Mouse (Mus musculus) embryonic facial prominence, embryonic 13.5 days (tissue): ENCODE measurements around the gene Tyrp1. TPM values are rescaled to one million over a fixed set of nuclear protein-coding genes. Genes with fewer than 3 reads are reported as not detected.

ENCODE experiments used
- ATAC-seq: fragments of 200-750 bp; cut with Nextera tagmentation; 2 replicates; pipeline ENCODE4 v1.8.0; 2017; ENCODE audit warnings: low read depth; ENCODE audit not compliant: insufficient number of reproducible peaks, insufficient read depth, low FRiP score, low TSS enrichment
- H3K27ac ChIP-seq: fragments of 300-500 bp; sonication (generic); 2 replicates; pipeline ENCODE4 v1.5.1; 2015; ENCODE audit warnings: moderate library complexity, mild to moderate bottlenecking, inconsistent platforms
- H3K27me3 ChIP-seq: fragments of 300-500 bp; sonication (generic); 2 replicates; pipeline ENCODE4 v1.6.1; 2015; ENCODE audit warnings: mild to moderate bottlenecking, inconsistent platforms
- H3K36me3 ChIP-seq: fragments of 300-500 bp; sonication (generic); 2 replicates; pipeline ENCODE4 v1.6.1; 2015; ENCODE audit warnings: mild to moderate bottlenecking, inconsistent platforms
- H3K4me1 ChIP-seq: fragments of 300-500 bp; sonication (generic); 2 replicates; pipeline ENCODE4 v1.6.1; 2015; ENCODE audit warnings: inconsistent platforms
- H3K4me2 ChIP-seq: fragments of 300-500 bp; sonication (generic); 2 replicates; pipeline ENCODE4 v1.6.1; 2015; ENCODE audit warnings: moderate library complexity, mild to moderate bottlenecking, inconsistent platforms
- H3K4me3 ChIP-seq: fragments of 300-500 bp; sonication (generic); 2 replicates; pipeline ENCODE4 v1.5.1; 2015; ENCODE audit warnings: mild to moderate bottlenecking, inconsistent platforms
- H3K9ac ChIP-seq: fragments of 300-500 bp; sonication (generic); 2 replicates; pipeline ENCODE4 v1.6.1; 2015; ENCODE audit warnings: mild to moderate bottlenecking, inconsistent platforms
- H3K9me3 ChIP-seq: fragments of 300-500 bp; sonication (generic); 2 replicates; pipeline ENCODE4 v1.6.1; 2016; ENCODE audit warnings: inconsistent platforms
- WGBS: fragments of 180-500 bp; shearing (Covaris S2); methylation state at CpG from one replicate; pipeline ENCODE4 v1.1.7; 2015; ENCODE audit warnings: mixed read lengths; 5-methylcytosine and 5-hydroxymethylcytosine counted together
- polyA plus RNA-seq: library from polyadenylated mRNA; unstranded; fragments of >200 nt; fragmentation: Nextera tagmentation; extraction: Ambion mirVana; gene quantifications from 2 replicates; pipeline ENCODE4 v1.2.1, GENCODE M21; 2015

Gene Tyrp1
- polyA plus RNA-seq: 0.25 and 0.51 TPM in 2 replicates

GRCm38 (mm10) chr4:80834050-80834449 lies at the start of gene Tyrp1:
Tyrp1 (plus strand) TSS chr4:80834123.
- no peak for ATAC-seq

DNA sequence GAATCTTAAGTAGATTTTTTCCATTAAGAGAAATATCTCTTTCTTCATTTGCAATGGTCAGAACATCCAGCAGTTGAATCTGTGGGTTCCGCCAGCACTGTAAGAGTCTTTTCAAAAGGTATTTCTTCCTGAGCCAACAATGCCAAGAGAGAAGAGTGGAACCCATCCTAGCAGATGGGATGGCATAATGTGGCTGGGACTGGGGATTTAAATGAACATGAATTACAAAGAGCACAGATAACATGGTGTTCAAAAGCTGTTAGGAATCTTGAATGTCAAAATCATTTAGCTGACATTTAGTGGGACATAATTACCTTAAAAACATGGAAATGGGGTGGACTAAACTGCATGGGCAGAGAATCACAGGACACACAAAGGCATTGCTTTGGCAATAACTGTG lies 45.6 kb upstream of the Tyrp1 start:
- Histone ChIP-seq H3K27ac (no peak overlapping the region), H3K27me3 (no peaks in the 10 kb centered on the region), H3K9me3 (no peaks in the 10 kb centered on the region), H3K9ac (no peak overlapping the region), H3K4me2 (no peak overlapping the region), H3K36me3 (no peaks in the 10 kb centered on the region), H3K4me3 (no peak overlapping the region), H3K4me1 (no peaks in the 10 kb centered on the region)
- 89% methylated on average over 1 of the region's 1 CpGs for WGBS
- no peak for ATAC-seq

More at GRCm38 (mm10) chr4:80834050-80834449, at the start of gene Tyrp1:
- Histone ChIP-seq H3K9ac (no peak within 1 kb of the TSS), H3K9me3 (no peaks in the 10 kb centered on the region), H3K27me3 (no peaks in the 10 kb centered on the region), H3K27ac (no peak within 1 kb of the TSS), H3K4me1 (no peaks in the 10 kb centered on the region), H3K4me3 (no peak within 1 kb of the TSS), H3K4me2 (no peak within 1 kb of the TSS), H3K36me3 (no peaks in the 10 kb centered on the region)
- WGBS: 44% methylated on average over 3 of the region's 3 CpGs

DNA sequence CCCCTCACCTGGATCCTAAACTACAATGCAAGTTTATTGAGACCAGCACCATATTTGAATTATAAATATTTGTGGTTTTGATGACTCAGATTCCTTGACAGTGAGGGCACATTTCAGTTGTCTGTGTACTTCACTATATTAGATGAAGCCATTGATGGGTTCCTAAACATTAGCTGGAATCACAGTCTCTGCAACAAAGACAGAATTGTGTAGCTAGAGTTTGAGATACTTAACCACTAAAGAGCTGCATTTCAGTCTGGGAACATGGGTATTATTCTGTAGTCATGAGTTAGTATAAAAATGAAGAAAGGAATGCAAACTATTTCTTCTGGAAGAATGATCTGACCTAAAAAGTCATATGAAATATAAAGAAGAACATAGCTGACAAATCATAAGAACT lies 14.4 kb upstream of the Tyrp1 start:
- no peak for ATAC-seq
- H3K9me3 ChIP-seq: no peaks in the 10 kb centered on the region
- H3K27ac ChIP-seq: no peak overlapping the region
- no peaks in the 10 kb centered on the region for H3K36me3 ChIP-seq
- H3K27me3 ChIP-seq: no peaks in the 10 kb centered on the region
- H3K4me2 ChIP-seq: no peak overlapping the region
- H3K9ac ChIP-seq: no peak overlapping the region
- H3K4me3 ChIP-seq: no peak overlapping the region
- no peaks in the 10 kb centered on the region for H3K4me1 ChIP-seq

DNA sequence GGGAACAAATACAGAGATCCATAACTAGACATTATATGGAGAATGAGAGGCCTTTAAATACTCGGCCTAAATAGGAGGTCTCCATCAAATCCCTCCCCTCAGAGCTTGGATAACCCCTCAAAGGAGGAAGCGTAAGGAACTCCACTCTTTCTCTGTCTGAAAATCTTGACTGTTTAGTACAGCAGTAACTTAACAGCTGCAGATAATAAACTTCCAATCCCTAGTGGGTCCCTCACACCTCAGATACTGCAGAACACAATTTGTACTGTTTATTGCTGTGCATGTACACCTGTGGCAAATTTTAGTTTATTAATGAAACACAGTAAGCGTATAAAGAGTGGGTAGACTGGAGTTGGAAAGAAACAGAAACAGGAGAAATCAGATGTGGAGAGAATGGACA lies 12.0 kb upstream of the Tyrp1 start:
- no peaks in the 10 kb centered on the region for H3K27me3 ChIP-seq
- no peak overlapping the region for H3K4me2 ChIP-seq
- no peaks in the 10 kb centered on the region for H3K9me3 ChIP-seq
- H3K36me3 ChIP-seq: no peaks in the 10 kb centered on the region
- no peak for ATAC-seq
- no peak overlapping the region for H3K4me3 ChIP-seq
- 77% methylated on average over 3 of the region's 3 CpGs for WGBS
- no peak overlapping the region for H3K27ac ChIP-seq
- no peak overlapping the region for H3K9ac ChIP-seq
- H3K4me1 ChIP-seq: no peaks in the 10 kb centered on the region

DNA sequence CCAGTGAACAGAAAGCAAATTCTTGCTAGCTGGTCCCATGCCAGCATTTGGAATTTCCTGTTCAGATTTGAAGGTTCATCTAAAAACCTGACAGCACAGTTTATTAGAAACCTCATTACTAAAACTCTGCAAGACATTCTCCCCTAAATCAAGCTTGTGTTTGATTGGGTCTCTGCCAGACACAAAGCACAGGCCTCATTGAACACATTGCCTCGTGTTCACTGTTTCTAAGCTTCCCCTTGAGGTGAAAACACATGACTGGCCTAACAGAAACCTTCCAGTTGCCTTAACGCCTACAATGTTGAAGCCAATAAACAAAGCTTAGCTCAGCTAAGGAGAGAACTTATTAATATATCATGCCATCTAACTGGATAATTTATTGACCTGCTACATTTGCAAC lies 5.7 kb upstream of the Tyrp1 start:
- no peak overlapping the region for H3K27ac ChIP-seq
- H3K36me3 ChIP-seq: no peaks in the 10 kb centered on the region
- H3K4me2 ChIP-seq: no peak overlapping the region
- no peaks in the 10 kb centered on the region for H3K4me1 ChIP-seq
- no peak overlapping the region for H3K9ac ChIP-seq
- no peak for ATAC-seq
- WGBS: 56% methylated on average over 2 of the region's 2 CpGs
- H3K27me3 ChIP-seq: no peaks in the 10 kb centered on the region
- no peaks in the 10 kb centered on the region for H3K9me3 ChIP-seq
- no peak overlapping the region for H3K4me3 ChIP-seq

DNA sequence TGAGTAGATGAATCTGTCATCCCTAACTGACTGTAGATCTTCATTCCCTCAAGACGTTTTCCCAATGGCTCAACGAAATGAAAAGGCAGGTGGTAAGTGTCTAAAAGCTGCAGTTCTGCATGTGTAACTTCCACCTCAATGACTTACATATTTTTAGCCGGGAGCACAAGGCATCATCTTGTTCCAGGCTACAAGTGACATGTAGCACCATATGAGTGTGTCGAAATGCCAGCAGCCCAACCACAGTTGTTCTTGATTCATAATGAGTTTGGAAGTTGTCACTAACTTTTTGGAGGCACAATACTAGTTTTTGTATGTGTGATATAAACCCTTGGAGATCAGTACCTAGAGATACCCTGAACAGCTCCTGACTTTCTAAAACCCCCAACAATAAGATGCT lies 5.4 kb downstream of the Tyrp1 start:
- H3K9me3 ChIP-seq: no peaks in the 10 kb centered on the region
- no peak overlapping the region for H3K4me3 ChIP-seq
- no peak for ATAC-seq
- no peak overlapping the region for H3K27ac ChIP-seq
- no peaks in the 10 kb centered on the region for H3K27me3 ChIP-seq
- H3K9ac ChIP-seq: no peak overlapping the region
- 68% methylated on average over 4 of the region's 4 CpGs for WGBS
- H3K4me2 ChIP-seq: no peak overlapping the region
- H3K36me3 ChIP-seq: no peaks in the 10 kb centered on the region
- 0 out of 2 replicates have a peak, but pooled peaks cover 4% of the 10 kb centered on the region for H3K4me1 ChIP-seq

GRCm38 (mm10) chr4:80841980-80842379 lies 8.1 kb downstream of the Tyrp1 start:
- Histone ChIP-seq H3K27ac (no peak overlapping the region), H3K4me2 (no peak overlapping the region), H3K36me3 (no peaks in the 10 kb centered on the region), H3K27me3 (no peaks in the 10 kb centered on the region), H3K4me1 (0 out of 2 replicates have a peak, but pooled peaks cover 4% of the 10 kb centered on the region), H3K4me3 (no peak overlapping the region), H3K9me3 (no peaks in the 10 kb centered on the region), H3K9ac (no peak overlapping the region)
- no peak for ATAC-seq
- WGBS: 63% methylated on average over 1 of the region's 1 CpGs

DNA sequence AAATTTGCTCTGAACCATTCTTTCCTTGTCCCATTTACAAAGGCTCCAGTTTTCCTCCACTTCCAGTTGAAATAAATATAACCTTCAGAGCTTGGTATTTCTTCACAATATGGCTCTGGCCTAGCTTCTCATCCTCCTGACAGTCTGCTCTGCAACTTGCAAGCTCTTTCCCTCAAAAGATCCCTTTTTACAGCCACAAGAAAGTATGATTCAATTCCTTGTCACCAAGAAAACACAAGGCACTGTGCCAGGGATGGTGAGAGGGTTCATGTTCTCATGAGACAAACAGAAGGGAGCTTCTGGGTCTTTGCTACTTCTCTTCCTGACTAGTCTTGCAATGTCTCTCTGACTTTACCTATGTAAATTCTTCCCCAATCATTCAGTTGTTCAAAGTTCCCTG lies 9.8 kb downstream of the Tyrp1 start:
- Histone ChIP-seq H3K9me3 (no peaks in the 10 kb centered on the region), H3K27me3 (no peaks in the 10 kb centered on the region), H3K27ac (no peak overlapping the region), H3K4me2 (no peak overlapping the region), H3K36me3 (no peaks in the 10 kb centered on the region), H3K4me3 (no peak overlapping the region), H3K9ac (no peak overlapping the region), H3K4me1 (0 out of 2 replicates have a peak, but pooled peaks cover 4% of the 10 kb centered on the region)
- ATAC-seq: no peak

- Histone ChIP-seq H3K36me3 (no peaks in the 10 kb centered on the region), H3K9ac (no peak overlapping the region), H3K4me2 (no peak overlapping the region), H3K9me3 (no peaks in the 10 kb centered on the region), H3K4me1 (no peaks in the 10 kb centered on the region), H3K27me3 (no peaks in the 10 kb centered on the region), H3K27ac (no peak overlapping the region), H3K4me3 (no peak overlapping the region)
- WGBS: 78% methylated on average over 3 of the region's 3 CpGs
- ATAC-seq: no peak
These were observed 12.1 kb downstream of the Tyrp1 start for GRCm38 (mm10) chr4:80846052-80846451.

- no peaks in the 10 kb centered on the region for H3K9me3 ChIP-seq
- WGBS: 69% methylated on average over 7 of the region's 7 CpGs
- ATAC-seq: no peak
These were observed 18.9 kb downstream of the Tyrp1 start for GRCm38 (mm10) chr4:80852590-80853425.

DNA sequence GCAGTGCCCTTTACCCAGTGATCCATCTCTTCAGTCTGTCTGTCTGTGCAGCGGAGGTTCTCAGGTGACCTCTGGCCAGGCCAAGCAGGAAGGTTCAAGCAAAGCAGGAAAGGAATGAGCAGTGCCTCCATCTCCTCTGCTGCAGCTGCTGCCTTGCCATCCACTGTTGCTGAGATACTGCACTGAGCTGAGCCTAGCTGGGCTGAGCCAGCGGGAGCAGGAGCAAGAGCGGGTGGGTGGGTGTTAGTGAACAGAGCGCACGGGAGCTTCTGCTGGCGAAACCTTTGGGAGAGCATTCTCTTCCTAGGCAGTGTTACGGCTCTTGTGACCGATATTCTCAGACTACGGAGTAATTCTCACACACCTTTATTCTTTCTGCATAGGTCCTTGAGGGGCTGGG lies 21.6 kb downstream of the Tyrp1 start:
- 81% methylated on average over 9 of the region's 9 CpGs for WGBS
- no peak overlapping the region for H3K4me3 ChIP-seq
- H3K27ac ChIP-seq: no peak overlapping the region
- no peaks in the 10 kb centered on the region for H3K36me3 ChIP-seq
- no peaks in the 10 kb centered on the region for H3K9me3 ChIP-seq
- H3K27me3 ChIP-seq: no peaks in the 10 kb centered on the region
- no peak for ATAC-seq
- H3K9ac ChIP-seq: no peak overlapping the region
- no peaks in the 10 kb centered on the region for H3K4me1 ChIP-seq
- no peak overlapping the region for H3K4me2 ChIP-seq

More at GRCm38 (mm10) chr4:80852590-80853425, 18.9 kb downstream of the Tyrp1 start:
- H3K4me2 ChIP-seq: no peak overlapping the region
- H3K4me3 ChIP-seq: no peak overlapping the region
- no peaks in the 10 kb centered on the region for H3K4me1 ChIP-seq
- no peak overlapping the region for H3K27ac ChIP-seq
- H3K27me3 ChIP-seq: no peaks in the 10 kb centered on the region
- H3K36me3 ChIP-seq: no peaks in the 10 kb centered on the region
- H3K9ac ChIP-seq: no peak overlapping the region

- H3K4me2 ChIP-seq: no peak overlapping the region
- 71% methylated on average over 9 of the region's 9 CpGs for WGBS
- H3K4me3 ChIP-seq: no peak overlapping the region
- peaks cover 6% of the 10 kb centered on the region; the same call in 1 of the 2 replicates for H3K4me1 ChIP-seq
- H3K9me3 ChIP-seq: no peaks in the 10 kb centered on the region
- ATAC-seq: no peak
- H3K36me3 ChIP-seq: no peaks in the 10 kb centered on the region
- H3K27me3 ChIP-seq: no peaks in the 10 kb centered on the region
- H3K9ac ChIP-seq: no peak overlapping the region
- H3K27ac ChIP-seq: no peak overlapping the region
These were observed 29.0 kb downstream of the Tyrp1 start for GRCm38 (mm10) chr4:80862962-80863361.
